Mouse (Mus musculus): ENCODE measurements around the gene Syn3.

- TF ChIP-seq POLR2A (IDR thresholded peaks at IDR 0.05; ENCODE audit: low read depth, low read length) = no peak
- TF ChIP-seq CTCF (conservative IDR thresholded peaks at IDR 0.05; ENCODE audit: insufficient read depth, insufficient read length, low read depth, low read length) = no peak
Observed at GRCm38 (mm10) chr10:86161783-86162271, 336.9 kb downstream of the Syn3 start.
